Mouse (Mus musculus) layer of hippocampus, postnatal 14 days (tissue): ENCODE data around the gene Tmprss13. TPM values are rescaled to one million over a fixed set of nuclear protein-coding genes. Genes with fewer than 3 reads are reported as not detected.

Experiments
- DNase-seq, 2 experiments: peaks; one replicate each; pipeline ENCODE4 v3.0.0; 2021 to 2022; ENCODE audit warnings: low spot score in 2 of 2, mixed read lengths in 1 of 2
- total RNA-seq, 2 experiments: library from RNA; stranded (reverse); gene quantifications; 2 replicates each; pipeline ENCODE4 v1.2.3; 2021

The Tmprss13 gene
- total RNA-seq, 2 experiments from 2014 or later = not detected

DNA sequence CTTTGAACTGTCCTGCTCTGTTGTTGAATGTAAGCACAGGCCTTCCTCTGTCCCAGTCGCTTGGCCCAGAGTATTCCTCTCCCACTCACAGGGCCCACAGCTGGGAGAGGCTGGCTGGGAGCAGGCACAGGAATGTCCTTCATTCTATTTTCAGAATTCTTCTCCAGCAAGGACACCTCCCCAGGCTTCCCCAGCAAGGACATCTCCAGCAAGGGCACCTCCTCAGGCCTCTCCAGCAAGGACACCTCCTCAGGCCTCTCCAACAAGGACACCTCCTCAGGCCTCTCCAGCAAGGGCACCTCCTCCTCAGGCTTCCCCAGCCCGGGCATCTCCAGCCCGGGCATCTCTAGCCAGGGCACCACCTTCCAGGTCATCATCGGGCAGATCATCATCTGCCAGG is 9.4 kb downstream of the Tmprss13 start:
- no peak for DNase-seq

GRCm38 (mm10) chr9:45329577-45329976 is 10.7 kb downstream of the Tmprss13 start:
- DNase-seq = no peak

- DNase-seq = no peak
Observed at GRCm38 (mm10) chr9:45337406-45337805, 18.5 kb downstream of the Tmprss13 start.

DNA sequence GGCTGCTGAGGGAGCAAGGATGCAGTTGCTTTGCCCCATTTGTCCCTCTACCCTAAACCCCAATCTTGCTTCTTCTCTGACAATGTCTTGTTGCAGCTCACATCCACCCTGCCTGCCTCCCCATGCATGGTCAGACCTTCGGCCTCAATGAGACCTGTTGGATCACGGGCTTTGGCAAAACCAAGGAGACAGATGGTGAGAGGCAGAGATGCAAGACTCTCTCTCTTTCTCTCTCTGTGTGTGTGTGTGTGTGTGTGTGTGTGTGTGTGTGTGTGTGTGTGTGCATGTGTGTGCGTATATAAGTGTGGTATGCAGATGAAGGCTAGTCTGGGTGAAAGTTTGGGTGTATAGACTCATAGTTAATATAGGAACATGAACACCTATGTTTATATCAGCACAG is 24.2 kb downstream of the Tmprss13 start:
- DNase-seq = no peak

DNA sequence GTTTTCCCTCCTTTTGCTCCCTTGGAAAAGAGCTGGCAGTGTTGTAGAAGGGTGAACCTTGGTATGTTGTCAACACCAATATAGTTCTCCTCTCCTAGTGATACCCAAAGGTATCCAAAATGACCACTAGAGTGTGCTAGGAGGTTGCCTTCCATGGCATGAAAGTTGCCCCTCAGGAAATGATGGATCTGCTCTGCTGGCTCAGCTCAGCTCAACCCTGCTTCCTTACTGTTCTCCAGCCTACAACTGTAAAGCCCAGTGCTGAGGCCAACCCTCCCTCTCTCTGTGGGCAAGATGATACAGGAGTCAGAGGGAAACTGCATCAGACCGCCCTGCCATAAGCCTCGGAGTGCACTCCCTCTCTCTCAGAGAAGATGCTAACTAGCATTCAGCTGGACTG is 26.6 kb downstream of the Tmprss13 start:
- DNase-seq = peak; percentile 22 to 60

DNA sequence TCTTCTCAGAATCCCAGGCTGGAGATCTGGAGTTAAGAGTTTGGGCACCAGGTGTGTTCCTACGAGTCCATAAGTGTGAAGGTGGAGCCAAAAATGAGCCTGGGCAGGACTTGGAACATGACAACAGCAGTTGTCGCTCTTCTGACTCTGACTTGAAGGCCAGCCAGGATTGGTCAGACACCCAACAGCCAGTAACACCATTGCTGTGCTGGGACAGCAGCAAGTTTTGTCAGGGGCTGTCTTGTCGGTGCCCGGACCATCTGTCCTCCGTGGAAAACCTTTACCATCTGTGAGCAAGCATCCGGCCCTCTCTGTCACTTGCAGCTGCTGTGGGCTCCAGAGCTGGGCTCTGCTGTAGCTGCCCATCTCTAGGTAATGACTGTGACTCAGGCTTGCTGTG is 27.4 kb downstream of the Tmprss13 start:
- no peak for DNase-seq

- DNase-seq = no peak
Observed at GRCm38 (mm10) chr9:45348560-45348959, 29.7 kb downstream of the Tmprss13 start.

DNA sequence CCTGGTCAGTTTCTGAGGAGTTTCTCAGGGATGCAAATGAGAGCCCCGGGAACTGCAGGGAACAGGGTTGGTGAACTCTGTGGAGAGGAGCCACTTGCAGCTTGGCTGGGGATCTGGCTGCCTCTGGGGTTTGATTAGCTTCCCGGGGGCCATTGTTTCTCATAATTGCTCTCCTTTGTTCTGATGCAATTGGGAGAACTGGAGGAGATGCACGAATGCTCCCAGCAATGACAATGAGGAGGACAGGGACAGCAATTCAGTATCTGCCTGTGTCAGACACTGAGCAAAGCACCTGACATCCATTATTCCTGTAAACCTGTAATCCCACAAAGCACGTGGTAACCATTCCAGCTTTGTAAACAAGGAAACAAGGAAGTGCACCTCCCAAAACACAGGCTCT is 30.3 kb downstream of the Tmprss13 start:
- no peak for DNase-seq

DNA sequence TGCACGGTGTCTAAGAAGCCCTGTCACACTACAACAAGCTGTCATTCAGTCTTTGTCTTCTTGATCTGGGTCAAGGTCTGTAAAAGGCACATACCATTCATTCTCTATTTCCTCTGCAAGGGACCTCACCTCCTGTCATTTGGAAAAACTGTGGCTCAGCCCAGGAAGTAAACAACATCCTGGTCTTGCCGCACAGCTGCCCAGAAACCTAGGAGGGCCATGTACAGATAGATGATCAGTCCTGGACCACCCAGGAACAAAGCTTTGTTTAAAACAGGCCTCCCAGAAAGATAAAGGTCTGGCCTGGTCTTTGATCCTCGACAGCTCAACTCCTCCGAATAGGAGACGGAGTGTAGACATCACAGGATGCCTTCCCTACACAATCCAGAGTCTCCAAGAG is 31.0 kb downstream of the Tmprss13 start:
- no peak for DNase-seq

GRCm38 (mm10) chr9:45355192-45355591 is 36.3 kb downstream of the Tmprss13 start:
- no peak for DNase-seq

DNA sequence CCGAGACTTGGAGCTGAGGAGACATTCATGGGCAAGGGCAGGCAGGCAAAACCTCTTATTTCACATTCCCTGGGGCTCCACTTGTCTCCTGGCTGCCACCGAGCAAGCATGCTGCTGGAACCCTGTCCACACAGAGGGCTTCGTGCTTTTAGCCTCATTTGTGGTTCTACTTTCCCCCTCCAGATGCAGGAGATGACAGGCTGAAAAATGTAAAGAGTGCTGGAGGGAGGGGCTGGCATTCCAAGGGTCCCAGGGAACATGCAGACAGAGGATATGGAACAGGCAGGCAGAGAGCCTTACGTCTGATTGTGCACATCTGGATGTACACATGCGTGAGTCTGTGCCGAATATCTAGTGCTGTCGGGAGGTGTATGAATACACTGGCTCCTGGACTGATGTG is 39.5 kb downstream of the Tmprss13 start:
- DNase-seq = no peak

DNA sequence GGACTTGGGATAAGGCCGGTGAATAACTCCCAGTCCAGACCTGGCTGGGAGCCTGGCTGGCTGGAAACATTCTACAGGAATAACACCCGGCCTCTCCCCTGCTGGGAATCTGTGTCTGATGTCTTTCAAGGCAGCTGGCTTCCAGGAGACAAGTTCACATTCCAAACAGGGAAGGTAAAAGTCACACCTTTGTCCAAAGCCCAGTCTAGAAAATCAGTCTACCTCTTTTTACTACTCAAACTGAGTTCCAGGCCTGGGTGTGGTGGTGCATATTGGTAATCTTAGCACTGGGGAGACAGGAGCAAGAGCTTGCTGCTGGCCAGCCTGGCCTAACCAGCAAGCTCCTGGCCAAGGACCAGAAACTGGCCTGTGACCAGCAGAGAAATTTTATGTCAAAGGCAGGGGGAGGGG is 43.2 kb downstream of the Tmprss13 start:
- no peak for DNase-seq

- DNase-seq = no peak
Observed at GRCm38 (mm10) chr9:45363639-45364214, 44.8 kb downstream of the Tmprss13 start.

DNA sequence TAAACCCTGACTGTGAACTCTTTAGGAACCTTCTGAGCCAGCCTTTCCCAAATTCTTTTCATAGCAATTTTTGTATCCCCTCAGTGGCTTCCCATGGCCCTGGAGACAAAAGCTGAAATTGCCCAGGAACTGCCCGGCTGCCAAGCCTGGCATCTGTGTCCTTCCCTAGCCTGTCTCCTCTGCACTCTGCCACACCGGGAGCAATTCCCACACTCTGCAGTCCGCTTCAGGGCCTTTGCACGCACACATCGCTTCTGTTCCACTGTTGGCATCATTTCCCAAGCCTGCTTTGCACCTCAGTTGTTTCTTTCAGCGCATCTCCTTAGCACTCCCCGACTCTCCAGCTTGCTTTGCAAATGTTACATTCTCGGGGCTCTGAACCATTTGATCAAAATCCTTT is 48.8 kb downstream of the Tmprss13 start:
- DNase-seq = no peak

GRCm38 (mm10) chr9:45368341-45368901 is 49.5 kb downstream of the Tmprss13 start:
- DNase-seq = no peak

GRCm38 (mm10) chr9:45370117-45370561 is 51.2 kb downstream of the Tmprss13 start, which contains the start of gene Fxyd6:
Fxyd6 (plus strand) TSS chr9:45370185.
- DNase-seq = peak; percentile 50 to 53

- no peak for DNase-seq
Observed at GRCm38 (mm10) chr9:45370616-45371336, 51.9 kb downstream of the Tmprss13 start.

DNA sequence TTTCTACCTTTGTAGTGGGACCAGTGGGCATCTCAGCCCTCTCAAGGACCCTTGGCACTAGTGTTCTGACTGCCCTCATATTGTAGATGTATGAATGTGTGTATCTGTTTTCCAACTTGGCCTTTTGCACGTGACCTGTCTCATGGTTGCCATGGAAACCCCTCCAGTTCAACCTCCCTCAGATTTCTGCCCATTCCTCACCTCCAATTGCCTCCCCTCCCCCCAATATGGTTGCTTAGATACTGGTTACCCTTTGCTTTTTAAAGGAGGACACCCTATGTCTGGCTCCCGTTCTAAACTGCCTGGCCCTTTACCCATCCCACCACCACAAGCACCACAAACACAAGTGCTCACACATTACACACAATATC is 52.4 kb downstream of the Tmprss13 start:
- DNase-seq = peak in 1 of 2 experiments; percentile 36

DNA sequence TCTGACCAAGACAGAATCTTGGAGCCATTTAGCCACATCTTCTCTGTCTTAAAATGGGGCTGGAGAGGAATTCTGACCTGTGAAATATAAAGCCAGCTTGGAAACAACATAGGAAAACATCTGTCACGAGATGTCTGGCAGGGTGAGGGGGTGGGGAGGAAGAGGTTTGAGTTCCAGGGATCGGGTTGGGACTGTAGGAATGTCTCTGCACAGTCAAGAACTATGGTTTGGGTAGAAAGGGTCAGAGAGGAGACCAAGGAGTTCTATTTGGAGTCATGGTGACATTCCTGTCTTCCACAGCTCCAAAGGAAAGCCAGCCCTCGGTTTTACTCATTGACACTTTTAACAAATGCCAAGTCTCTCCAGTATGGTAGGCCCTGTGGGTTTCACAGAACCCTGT is 55.0 kb downstream of the Tmprss13 start:
- no peak for DNase-seq

DNA sequence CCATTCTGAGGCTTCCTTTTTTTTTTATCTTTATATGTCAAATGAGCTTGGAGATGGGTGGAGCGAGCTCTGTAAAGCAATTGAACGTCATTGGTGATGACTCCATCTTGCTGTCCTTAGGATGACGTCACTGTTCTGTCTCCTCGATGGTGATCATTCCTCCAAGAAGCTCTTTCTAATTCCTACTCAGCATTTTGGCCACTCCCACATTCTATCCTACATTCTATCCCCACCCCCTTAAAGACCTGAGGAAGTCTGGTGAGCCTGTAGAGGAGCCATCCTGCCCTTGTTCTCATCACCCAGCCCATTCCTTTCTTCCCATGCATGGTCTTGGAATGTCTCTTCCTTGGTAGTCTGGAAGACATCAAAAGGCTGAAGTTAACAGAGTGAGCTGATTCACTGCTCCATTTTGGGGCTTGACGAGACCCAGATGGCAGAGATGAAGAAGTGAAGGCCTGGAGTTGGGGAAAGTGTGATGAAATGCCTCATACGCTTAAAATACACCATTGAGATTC is 56.1 kb downstream of the Tmprss13 start:
- DNase-seq = no peak

DNA sequence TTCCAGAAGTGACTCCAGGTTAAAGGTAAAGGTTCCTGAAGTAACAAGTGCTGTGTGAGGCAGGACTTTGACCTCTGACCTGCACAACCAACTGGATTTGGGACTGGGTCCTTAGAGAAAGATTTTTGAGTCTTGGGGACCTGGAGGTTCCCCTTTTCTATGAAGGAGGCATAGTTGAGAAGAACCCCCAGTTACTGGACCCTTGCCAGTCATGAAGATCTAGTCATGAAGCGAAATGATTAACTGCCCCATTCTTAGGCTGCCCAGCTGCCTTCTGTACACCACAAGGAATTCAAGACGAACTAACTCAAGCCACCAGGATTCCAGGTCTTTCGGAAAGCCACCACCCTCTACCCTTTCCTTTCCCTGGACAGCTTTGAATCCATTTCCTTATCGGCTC is 57.5 kb downstream of the Tmprss13 start:
- no peak for DNase-seq

GRCm38 (mm10) chr9:45376883-45377282 is 58.0 kb downstream of the Tmprss13 start:
- no peak for DNase-seq
